Mouse (Mus musculus): Measurements from ENCODE around the gene Sco1.
"Not testable (repeated sequence)": the region's sequence is repeated elsewhere in the genome, so short reads cannot be mapped to it uniquely, and the experiment has no call there.

Sco1 gene

GRCm38 (mm10) chr11:67086467-67087164, 34.1 kb downstream of the Sco1 start:
- no peak for DNase-seq

DNA sequence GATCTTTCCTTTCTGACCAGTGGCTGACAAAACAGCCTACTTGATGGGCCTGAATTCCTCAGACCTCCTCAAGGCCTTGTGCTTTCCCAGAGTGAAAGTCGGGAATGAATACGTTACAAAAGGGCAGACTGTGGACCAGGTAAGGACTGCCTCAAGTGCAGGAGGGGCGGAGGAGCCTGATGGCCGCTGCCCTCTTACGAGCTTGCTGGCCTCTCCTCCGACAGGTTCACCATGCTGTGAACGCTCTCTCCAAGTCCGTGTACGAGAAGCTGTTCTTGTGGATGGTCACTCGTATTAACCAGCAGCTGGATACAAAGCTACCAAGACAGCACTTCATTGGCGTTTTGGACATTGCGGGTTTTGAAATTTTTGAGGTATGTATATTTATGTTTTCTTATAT, 34.8 kb downstream of the Sco1 start:
- DNase-seq: no peak

GRCm38 (mm10) chr11:67092354-67092753, 39.9 kb downstream of the Sco1 start:
- DNase-seq: not testable (repeated sequence)

- no peak for DNase-seq
These were observed 40.7 kb downstream of the Sco1 start for GRCm38 (mm10) chr11:67093201-67093600.

DNA sequence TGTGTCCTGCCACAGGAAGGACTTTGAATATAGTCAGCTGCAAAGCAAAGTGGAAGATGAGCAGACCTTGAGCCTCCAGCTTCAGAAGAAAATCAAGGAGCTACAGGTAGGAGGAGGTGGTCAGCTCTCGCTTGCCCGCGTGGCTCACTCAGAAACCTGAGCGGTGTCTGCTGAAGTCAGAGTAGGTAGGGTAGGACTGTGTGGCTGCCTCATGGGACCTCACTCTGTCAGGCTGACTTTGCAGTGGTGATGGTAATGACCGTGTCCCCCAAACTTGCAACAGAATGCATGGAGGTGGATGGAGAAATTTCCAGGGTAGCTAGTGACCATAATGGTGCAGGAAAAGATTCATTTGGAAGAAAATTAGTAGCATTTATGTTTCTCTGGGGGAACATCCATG, 41.2 kb downstream of the Sco1 start:
- DNase-seq: no peak

GRCm38 (mm10) chr11:67094470-67094869, 42.0 kb downstream of the Sco1 start:
- no peak for DNase-seq

GRCm38 (mm10) chr11:67097709-67098108, 45.2 kb downstream of the Sco1 start:
- no peak for DNase-seq

DNA sequence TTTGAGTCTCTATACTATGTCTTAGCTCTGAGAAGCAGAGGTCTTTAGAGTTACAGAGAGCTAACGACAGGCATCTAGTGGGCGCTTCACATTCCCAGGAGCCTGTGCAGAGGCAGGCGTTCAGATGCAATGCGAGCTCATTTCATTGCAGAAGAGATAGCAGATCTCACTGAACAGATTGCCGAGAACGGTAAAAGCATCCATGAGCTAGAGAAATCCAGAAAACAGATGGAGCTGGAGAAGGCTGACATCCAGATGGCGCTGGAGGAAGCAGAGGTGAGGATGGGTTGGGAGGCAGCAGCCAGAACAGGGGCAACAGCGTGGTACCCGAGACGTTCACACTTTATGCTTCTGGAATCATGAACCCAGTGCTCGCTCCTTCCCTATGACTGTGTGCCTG, 46.0 kb downstream of the Sco1 start:
- no peak for DNase-seq

DNA sequence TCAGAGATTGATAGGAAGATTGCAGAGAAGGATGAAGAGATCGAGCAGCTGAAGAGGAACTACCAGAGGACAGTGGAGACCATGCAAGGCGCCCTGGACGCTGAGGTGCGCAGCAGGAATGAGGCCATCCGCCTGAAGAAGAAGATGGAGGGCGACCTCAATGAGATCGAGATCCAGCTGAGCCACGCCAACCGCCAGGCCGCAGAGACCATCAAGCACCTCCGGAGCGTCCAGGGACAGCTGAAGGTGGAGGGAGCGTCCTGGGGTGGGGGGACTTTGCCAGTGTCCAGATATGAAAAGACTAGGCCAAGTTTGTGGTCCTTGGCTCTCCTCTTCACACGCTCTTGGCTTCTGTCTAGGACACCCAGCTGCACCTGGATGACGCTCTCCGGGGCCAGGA, 46.8 kb downstream of the Sco1 start:
- DNase-seq: no peak

- DNase-seq: no peak
These were observed 47.7 kb downstream of the Sco1 start for GRCm38 (mm10) chr11:67100169-67100568.

GRCm38 (mm10) chr11:67101713-67102112, 49.2 kb downstream of the Sco1 start:
- DNase-seq: no peak

GRCm38 (mm10) chr11:67103256-67103655, 50.8 kb downstream of the Sco1 start:
- DNase-seq: no peak

GRCm38 (mm10) chr11:67104242-67104641, 51.8 kb downstream of the Sco1 start:
- DNase-seq: no peak

GRCm38 (mm10) chr11:67104714-67105113, 52.2 kb downstream of the Sco1 start:
- DNase-seq: no peak

DNA sequence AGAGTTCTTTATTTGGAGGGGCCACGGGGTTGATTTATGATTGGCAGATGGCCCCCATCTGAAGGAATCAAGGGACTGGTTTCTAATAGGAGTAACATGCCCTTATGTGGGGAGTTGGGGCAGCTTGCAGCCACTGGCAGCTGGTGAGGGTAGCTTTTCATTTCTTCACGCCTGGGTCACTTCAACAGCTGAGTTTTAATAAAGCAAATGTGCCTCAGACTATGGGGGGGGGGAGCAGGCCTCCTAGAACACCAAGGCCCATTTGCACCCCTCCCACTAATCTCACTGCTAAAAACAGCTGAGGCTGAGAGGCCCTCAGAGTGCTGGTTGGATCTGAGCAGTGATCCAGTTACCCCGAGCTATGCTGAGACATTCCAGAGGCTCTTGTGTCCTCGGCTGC, 53.2 kb downstream of the Sco1 start:
- no peak for DNase-seq

DNA sequence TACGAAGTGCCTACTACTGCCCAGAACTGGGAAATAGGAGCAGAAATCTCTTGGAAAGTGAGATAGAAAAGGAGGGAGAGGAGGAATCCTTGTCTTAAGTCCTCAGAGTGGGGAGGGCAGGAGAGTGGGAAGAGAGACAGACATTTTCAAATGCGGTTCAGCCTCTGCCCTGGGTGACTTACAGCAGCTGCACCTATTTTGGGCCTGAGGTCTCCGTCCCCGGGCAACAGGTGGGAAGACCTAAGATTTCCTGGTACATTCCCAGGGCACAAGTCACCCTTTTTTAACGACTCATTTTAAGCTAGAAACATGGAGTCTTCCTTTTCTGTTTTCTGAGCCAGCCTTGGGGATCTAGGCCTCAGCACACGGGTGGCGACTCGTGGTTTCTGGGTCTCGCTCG, 54.5 kb downstream of the Sco1 start:
- DNase-seq: no peak

GRCm38 (mm10) chr11:67110168-67110948, 57.9 kb downstream of the Sco1 start:
- no peak for DNase-seq

DNA sequence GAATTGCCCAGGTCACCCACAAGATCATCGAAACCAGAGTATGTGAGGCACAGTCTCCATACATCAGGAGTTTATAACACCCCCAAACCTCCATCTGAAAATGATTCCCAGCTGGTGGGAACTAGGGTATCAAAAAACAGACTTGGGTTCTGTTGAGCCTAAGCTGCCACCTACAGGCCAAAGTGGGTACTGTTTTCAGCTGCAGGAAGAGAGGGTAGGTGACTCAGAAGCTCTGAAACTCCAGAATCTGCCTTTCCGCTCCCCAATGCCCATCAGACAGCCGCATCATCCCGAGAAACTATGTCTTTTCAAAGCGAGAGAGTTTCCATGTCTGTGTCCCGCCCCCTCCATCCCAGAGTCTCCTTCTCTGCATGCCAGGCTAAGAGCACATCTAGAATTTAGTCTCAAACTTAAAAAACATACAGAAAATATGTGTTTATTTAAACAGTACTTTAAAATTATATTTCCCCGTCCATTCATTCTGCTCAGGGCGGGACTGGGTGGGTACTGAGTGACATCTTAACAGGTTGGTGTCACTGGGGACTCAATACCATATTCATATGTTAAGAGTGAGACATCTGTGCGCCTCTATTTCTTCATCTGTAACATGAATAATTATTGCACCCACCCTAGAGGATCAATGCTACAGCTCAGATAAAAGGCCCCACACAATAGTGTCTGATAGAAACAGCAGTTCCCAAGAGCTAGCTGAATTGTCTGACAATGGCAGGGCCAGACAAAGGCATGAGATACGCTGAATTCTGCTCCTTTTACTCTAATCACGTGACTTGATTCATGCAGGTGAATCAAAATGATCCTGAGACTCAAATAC, 59.8 kb downstream of the Sco1 start:
- DNase-seq: peak; percentile 42

DNA sequence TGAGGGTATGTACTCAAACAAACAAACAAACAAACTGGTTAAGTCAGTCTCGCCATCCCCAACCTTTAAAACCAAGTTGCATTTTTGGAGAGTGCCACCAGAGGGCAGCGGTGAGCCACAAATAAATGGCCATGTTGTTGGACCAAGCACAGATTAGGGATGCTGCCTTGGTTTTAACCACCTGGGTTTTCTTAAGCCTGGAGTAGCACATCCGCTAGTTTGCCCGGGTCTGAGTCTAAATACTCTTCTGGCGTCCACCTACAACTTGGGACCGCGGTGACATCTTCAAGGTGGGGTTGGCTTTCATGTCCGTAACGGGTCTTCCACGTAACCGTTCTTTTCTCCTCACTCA, 60.4 kb downstream of the Sco1 start:
- DNase-seq: peak; percentile 92

- DNase-seq: peak; percentile 73
These were observed 60.9 kb downstream of the Sco1 start for GRCm38 (mm10) chr11:67113381-67113780.

DNA sequence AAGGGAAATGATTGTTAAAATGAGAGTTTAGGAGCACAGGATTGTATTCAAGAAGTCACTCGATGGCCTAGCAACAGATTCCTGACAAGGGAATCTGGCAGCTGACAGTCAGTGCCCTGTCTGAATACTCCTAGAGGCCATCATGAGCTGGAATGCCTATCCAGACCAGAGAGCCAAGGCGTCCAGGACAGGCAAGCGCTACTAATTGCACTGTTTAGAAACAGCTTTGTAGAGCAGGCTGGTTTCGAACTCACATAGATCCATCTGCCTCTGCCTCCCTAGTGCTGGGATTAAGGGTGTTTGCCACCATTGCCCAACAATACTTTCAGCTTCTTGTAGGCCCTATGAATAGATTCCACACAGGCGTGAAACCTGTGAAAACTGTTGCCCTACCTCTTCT, 61.8 kb downstream of the Sco1 start:
- DNase-seq: peak; percentile 68

DNA sequence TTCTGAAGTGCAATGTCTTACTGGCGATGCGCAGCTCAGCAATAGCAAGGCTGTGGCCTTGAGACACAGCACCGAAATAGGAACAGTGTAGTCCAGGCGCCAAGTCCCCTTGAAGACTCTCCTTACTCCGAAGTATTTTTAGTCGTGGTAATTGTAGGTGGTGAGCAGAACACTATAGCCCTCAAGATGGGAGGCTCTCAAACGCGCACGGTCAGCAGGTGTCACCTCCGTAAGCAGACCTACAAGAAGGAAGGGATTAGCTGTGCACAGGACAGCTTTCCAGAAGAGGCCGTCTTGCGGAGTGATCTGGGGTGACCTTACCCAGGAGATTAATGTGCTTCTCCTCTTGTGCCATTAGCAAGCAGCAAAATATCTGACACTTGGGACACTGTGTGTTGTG, 62.4 kb downstream of the Sco1 start:
- peak; percentile 24 for DNase-seq
